Mouse (Mus musculus) midbrain, embryonic 14.5 days (tissue): ENCODE results near the gene Txndc17. TPM values are rescaled to one million over a fixed set of nuclear protein-coding genes. Genes with fewer than 3 reads are reported as not detected.

ENCODE experiments used
- polyA plus RNA-seq: library from polyadenylated mRNA; unstranded; fragments of >200 nt; fragmentation: Nextera tagmentation; extraction: Ambion mirVana; gene quantifications from 2 replicates; pipeline ENCODE4 v1.2.1, GENCODE M21; 2014

Txndc17 gene
- polyA plus RNA-seq, 1 experiment from 2014 or later, result 137 TPM

Other genes starting within 250 kb of the Txndc17 start
- 0.23 and 0.29 TPM in 2 replicates for gene Aipl1, start 170.0 kb upstream of the Txndc17 start, polyA plus RNA-seq
- 26.5 and 39.3 TPM in 2 replicates for gene Pimreg, start 165.5 kb upstream of the Txndc17 start, polyA plus RNA-seq
- gene Pitpnm3, start 71.8 kb upstream of the Txndc17 start, polyA plus RNA-seq, result 4.0 and 5.0 TPM in 2 replicates
- gene Gm43951, start 707 bp upstream of the Txndc17 start, polyA plus RNA-seq, result 0.12 and 0.19 TPM in 2 replicates
- 16.9 and 22.2 TPM in 2 replicates for gene 4933427D14Rik, start 88 bp upstream of the Txndc17 start, polyA plus RNA-seq
- gene Med31, start 8.0 kb downstream of the Txndc17 start, polyA plus RNA-seq, result 61.1 and 68.5 TPM in 2 replicates
- 1.0 and 2.0 TPM in 2 replicates for gene Slc13a5, start 59.7 kb downstream of the Txndc17 start, polyA plus RNA-seq
- gene Xaf1, start 94.1 kb downstream of the Txndc17 start, polyA plus RNA-seq, result 1.1 and 3.3 TPM in 2 replicates
- not detected in 2 replicates for gene Fbxo39, start 106.9 kb downstream of the Txndc17 start, polyA plus RNA-seq
- 6.9 and 9.0 TPM in 2 replicates for gene Tekt1, start 154.9 kb downstream of the Txndc17 start, polyA plus RNA-seq
- 2.9 and 4.5 TPM in 2 replicates for gene Smtnl2, start 204.2 kb downstream of the Txndc17 start, polyA plus RNA-seq
- not detected in 2 replicates for gene Ggt6, start 228.0 kb downstream of the Txndc17 start, polyA plus RNA-seq
- 52.0 and 66.0 TPM in 2 replicates for gene Mybbp1a, start 233.8 kb downstream of the Txndc17 start, polyA plus RNA-seq